In genomic region chr11:69606491-69606795, GRCm38 (mm10) we compare ENCODE assay signal across 8 mouse cellular contexts. TPM values are rescaled to one million over a fixed set of nuclear protein-coding genes. Genes with fewer than 3 reads are reported as not detected.
DNase-seq lines count a peak whose midpoint lies in the region; ATAC-seq lines count a peak whose summit lies in the region.

No protein-coding gene starts in this region.

- no peak for ATAC-seq in kidney, embryonic 14.5 days (ENCODE audit: low FRiP score, low TSS enrichment)
- ATAC-seq in hindbrain, embryonic 16.5 days, result no peak
- no peak for ATAC-seq in midbrain, embryonic 15.5 days (replicated peaks)

- H3K4me1 ChIP-seq in kidney, embryonic 14.5 days (ENCODE audit: control insufficient read depth, insufficient read depth, low read length), result peaks cover 19% of the 10 kb centered on the region
- peaks cover 37% of the 10 kb centered on the region for H3K4me1 ChIP-seq in embryonic facial prominence, embryonic 10.5 days
- peaks cover 12% of the 10 kb centered on the region; the same call in 1 of the 2 replicates for H3K4me1 ChIP-seq in hindbrain, embryonic 16.5 days (ENCODE audit: control insufficient read depth, insufficient read depth, low read depth, low read length)
- peaks cover 23% of the 10 kb centered on the region for H3K4me1 ChIP-seq in midbrain, embryonic 15.5 days

- H3K4me2 ChIP-seq in kidney, embryonic 14.5 days (replicated peaks; ENCODE audit: low read depth, low read length), result peak overlapping the region; percentile 99
- peak overlapping the region; percentile 76 for H3K4me2 ChIP-seq in hindbrain, embryonic 16.5 days (ENCODE audit: low read length)
- peak overlapping the region; percentile 90 for H3K4me2 ChIP-seq in midbrain, embryonic 15.5 days

- WGBS in kidney, embryonic 14.5 days, result 59% methylated on average over 2 of the region's 2 CpGs
- 67% methylated on average over 2 of the region's 2 CpGs for WGBS in embryonic facial prominence, embryonic 10.5 days
- WGBS in hindbrain, embryonic 16.5 days, result 67% methylated on average over 2 of the region's 2 CpGs
- WGBS in midbrain, embryonic 15.5 days, result 65% methylated on average over 2 of the region's 2 CpGs

- H3K4me3 ChIP-seq in kidney, embryonic 14.5 days (ENCODE audit: low read length), result peak overlapping the region; percentile 62; the same call in 1 of the 2 replicates
- peak overlapping the region; percentile 74 for H3K4me3 ChIP-seq in embryonic facial prominence, embryonic 10.5 days
- peak overlapping the region; percentile 75 for H3K4me3 ChIP-seq in hindbrain, embryonic 16.5 days (ENCODE audit: low read length)
- H3K4me3 ChIP-seq in midbrain, embryonic 15.5 days, result peak overlapping the region; percentile 79

- H3K27me3 ChIP-seq in kidney, embryonic 14.5 days (ENCODE audit: control insufficient read depth, insufficient read depth, low read length), result peaks cover 7% of the 10 kb centered on the region; the same call in 1 of the 2 replicates
- H3K27me3 ChIP-seq in embryonic facial prominence, embryonic 10.5 days (replicated peaks; ENCODE audit: low read depth, poor library complexity, severe bottlenecking), result peaks cover 40% of the 10 kb centered on the region
- no peaks in the 10 kb centered on the region for H3K27me3 ChIP-seq in hindbrain, embryonic 16.5 days (replicated peaks; ENCODE audit: control insufficient read depth, insufficient read depth, low read length)
- H3K27me3 ChIP-seq in midbrain, embryonic 15.5 days (replicated peaks), result no peaks in the 10 kb centered on the region

- H3K36me3 ChIP-seq in kidney, embryonic 14.5 days (ENCODE audit: control insufficient read depth, insufficient read depth, low read length), result no peaks in the 10 kb centered on the region
- no peaks in the 10 kb centered on the region for H3K36me3 ChIP-seq in embryonic facial prominence, embryonic 10.5 days (replicated peaks)
- H3K36me3 ChIP-seq in hindbrain, embryonic 16.5 days (ENCODE audit: control insufficient read depth, insufficient read depth, low read length), result peaks cover 7% of the 10 kb centered on the region; the same call in 1 of the 2 replicates
- peaks cover 3% of the 10 kb centered on the region; the same call in 1 of the 2 replicates for H3K36me3 ChIP-seq in midbrain, embryonic 15.5 days (replicated peaks)

- no peak overlapping the region for H3K27ac ChIP-seq in kidney, embryonic 14.5 days (ENCODE audit: low read depth, low read length)
- H3K27ac ChIP-seq in embryonic facial prominence, embryonic 10.5 days (replicated peaks), result peak overlapping the region; percentile 48; the same call in 1 of the 2 replicates
- peak overlapping the region; percentile 37 for H3K27ac ChIP-seq in hindbrain, embryonic 16.5 days (ENCODE audit: low read depth, low read length)
- peak overlapping the region; percentile 81 for H3K27ac ChIP-seq in midbrain, embryonic 15.5 days

- H3K9me3 ChIP-seq in kidney, embryonic 14.5 days (ENCODE audit: control insufficient read depth, low read length), result no peaks in the 10 kb centered on the region
- no peaks in the 10 kb centered on the region for H3K9me3 ChIP-seq in embryonic facial prominence, embryonic 10.5 days
- no peaks in the 10 kb centered on the region for H3K9me3 ChIP-seq in hindbrain, embryonic 16.5 days (ENCODE audit: control insufficient read depth, low read length)
- no peaks in the 10 kb centered on the region for H3K9me3 ChIP-seq in midbrain, embryonic 15.5 days

- no peak for DNase-seq in kidney, postnatal 14 days
- DNase-seq in embryonic facial prominence, embryonic 10.5 days (ENCODE audit: low spot score), result no peak
- DNase-seq in Muller cell, postnatal 12 days (ENCODE audit: inconsistent ontology term), result no peak
- DNase-seq in ovary, adult 18-20 months (ENCODE audit: low spot score), result no peak
- no peak for DNase-seq in lung, postnatal 14 days

- peak overlapping the region; percentile 24; the same call in 1 of the 2 replicates for H3K9ac ChIP-seq in kidney, embryonic 14.5 days (ENCODE audit: low read depth, low read length)
- H3K9ac ChIP-seq in hindbrain, embryonic 16.5 days (ENCODE audit: low read depth, low read length), result no peak overlapping the region
- no peak overlapping the region for H3K9ac ChIP-seq in midbrain, embryonic 15.5 days

RNA-seq across cellular contexts. Expression of gene Atp1b2, which starts 0.7 kb away (rescaled TPM):
- 7.6 and 11.4 TPM in 2 replicates for polyA plus RNA-seq in kidney, embryonic 14.5 days (2014; fragmentation: Nextera tagmentation; extraction: Ambion mirVana)
- 3.2 TPM in 2 replicates for polyA plus RNA-seq in embryonic facial prominence, embryonic 10.5 days (2016; fragmentation: Nextera tagmentation; extraction: Ambion mirVana)
- 105 and 117 TPM in 2 replicates for polyA plus RNA-seq in hindbrain, embryonic 16.5 days (2015; fragmentation: Nextera tagmentation; extraction: Ambion mirVana)
- 60.0 and 60.9 TPM in 2 replicates for polyA plus RNA-seq in midbrain, embryonic 15.5 days (2015; fragmentation: Nextera tagmentation; extraction: Ambion mirVana)

RNA-seq across cellular contexts. Expression of gene Shbg, which starts 11.3 kb away (rescaled TPM):
- not detected in 2 replicates for polyA plus RNA-seq in kidney, embryonic 14.5 days (2014; fragmentation: Nextera tagmentation; extraction: Ambion mirVana)
- polyA plus RNA-seq in embryonic facial prominence, embryonic 10.5 days (2016; fragmentation: Nextera tagmentation; extraction: Ambion mirVana), result not detected in 2 replicates
- polyA plus RNA-seq in hindbrain, embryonic 16.5 days (2015; fragmentation: Nextera tagmentation; extraction: Ambion mirVana), result not detected in 2 replicates
- not detected in 2 replicates for polyA plus RNA-seq in midbrain, embryonic 15.5 days (2015; fragmentation: Nextera tagmentation; extraction: Ambion mirVana)

RNA-seq across cellular contexts. Expression of gene Sat2, which starts 15.4 kb away (rescaled TPM):
- 16.9 and 22.6 TPM in 2 replicates for polyA plus RNA-seq in kidney, embryonic 14.5 days (2014; fragmentation: Nextera tagmentation; extraction: Ambion mirVana)
- 16.0 TPM in 2 replicates for polyA plus RNA-seq in embryonic facial prominence, embryonic 10.5 days (2016; fragmentation: Nextera tagmentation; extraction: Ambion mirVana)
- 22.6 and 26.2 TPM in 2 replicates for polyA plus RNA-seq in hindbrain, embryonic 16.5 days (2015; fragmentation: Nextera tagmentation; extraction: Ambion mirVana)
- polyA plus RNA-seq in midbrain, embryonic 15.5 days (2015; fragmentation: Nextera tagmentation; extraction: Ambion mirVana), result 23.5 and 24.9 TPM in 2 replicates

RNA-seq across cellular contexts. Expression of gene Trp53, which starts 26.3 kb away (rescaled TPM):
- polyA plus RNA-seq in kidney, embryonic 14.5 days (2014; fragmentation: Nextera tagmentation; extraction: Ambion mirVana), result 214 and 219 TPM in 2 replicates
- polyA plus RNA-seq in embryonic facial prominence, embryonic 10.5 days (2016; fragmentation: Nextera tagmentation; extraction: Ambion mirVana), result 219 and 225 TPM in 2 replicates
- polyA plus RNA-seq in hindbrain, embryonic 16.5 days (2015; fragmentation: Nextera tagmentation; extraction: Ambion mirVana), result 47.9 and 57.9 TPM in 2 replicates
- 60.4 and 70.1 TPM in 2 replicates for polyA plus RNA-seq in midbrain, embryonic 15.5 days (2015; fragmentation: Nextera tagmentation; extraction: Ambion mirVana)

RNA-seq across cellular contexts. Expression of gene Fxr2, which starts 26.3 kb away (rescaled TPM):
- polyA plus RNA-seq in kidney, embryonic 14.5 days (2014; fragmentation: Nextera tagmentation; extraction: Ambion mirVana), result 30.7 and 33.3 TPM in 2 replicates
- 45.2 and 45.5 TPM in 2 replicates for polyA plus RNA-seq in embryonic facial prominence, embryonic 10.5 days (2016; fragmentation: Nextera tagmentation; extraction: Ambion mirVana)
- polyA plus RNA-seq in hindbrain, embryonic 16.5 days (2015; fragmentation: Nextera tagmentation; extraction: Ambion mirVana), result 32.1 and 34.6 TPM in 2 replicates
- 40.6 and 47.0 TPM in 2 replicates for polyA plus RNA-seq in midbrain, embryonic 15.5 days (2015; fragmentation: Nextera tagmentation; extraction: Ambion mirVana)
